Mouse (Mus musculus) 416B (cell line): ENCODE measurements around the gene Scaf1.

ENCODE experiments used
- DNase-seq: peaks from one replicate; pipeline ENCODE4 v3.0.0; 2011; ENCODE audit warnings: low read depth

The Scaf1 gene

DNA sequence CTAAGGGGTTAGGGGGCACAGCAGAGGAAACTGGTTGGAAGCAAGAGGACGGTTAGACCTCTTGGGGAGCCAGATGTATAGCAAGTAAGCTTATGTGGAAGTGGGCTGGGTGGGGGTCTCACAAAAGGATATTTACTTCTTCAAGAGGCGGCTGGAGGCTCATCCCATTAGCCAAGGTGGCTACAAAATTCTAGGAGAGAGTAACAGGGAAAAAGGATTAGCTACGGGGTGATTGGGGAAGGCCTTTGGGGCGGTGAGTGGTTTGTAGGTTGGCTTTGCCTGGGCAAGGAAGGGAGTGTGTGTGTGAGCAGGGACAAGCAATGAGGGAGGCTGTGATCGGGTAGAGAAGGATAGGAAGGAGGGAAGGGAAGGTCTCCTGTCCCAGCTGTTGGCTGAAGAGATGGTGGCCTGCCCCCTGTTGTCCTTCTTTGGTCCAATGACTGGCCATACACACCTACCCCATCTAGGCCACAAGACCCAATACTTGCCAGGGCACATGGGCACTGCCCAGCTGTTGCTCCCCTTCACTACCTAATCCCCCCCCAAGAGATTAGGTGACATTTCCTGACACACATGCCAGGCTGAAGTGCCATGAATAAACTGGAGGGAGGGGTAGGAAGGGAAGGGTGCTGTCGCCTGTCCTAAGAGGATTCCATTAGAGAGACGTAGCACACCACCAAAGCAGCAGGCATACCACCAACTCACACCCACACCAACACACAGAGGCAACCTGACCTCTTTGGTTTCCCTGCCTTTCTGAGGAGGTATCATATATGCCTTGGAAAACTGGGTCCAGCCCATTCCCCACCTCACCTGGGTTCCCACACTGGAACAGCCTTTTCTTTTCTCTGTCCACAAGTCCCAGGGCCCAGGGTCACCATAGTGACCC is 32.0 kb downstream of the Scaf1 start:
- DNase-seq = no peak

DNA sequence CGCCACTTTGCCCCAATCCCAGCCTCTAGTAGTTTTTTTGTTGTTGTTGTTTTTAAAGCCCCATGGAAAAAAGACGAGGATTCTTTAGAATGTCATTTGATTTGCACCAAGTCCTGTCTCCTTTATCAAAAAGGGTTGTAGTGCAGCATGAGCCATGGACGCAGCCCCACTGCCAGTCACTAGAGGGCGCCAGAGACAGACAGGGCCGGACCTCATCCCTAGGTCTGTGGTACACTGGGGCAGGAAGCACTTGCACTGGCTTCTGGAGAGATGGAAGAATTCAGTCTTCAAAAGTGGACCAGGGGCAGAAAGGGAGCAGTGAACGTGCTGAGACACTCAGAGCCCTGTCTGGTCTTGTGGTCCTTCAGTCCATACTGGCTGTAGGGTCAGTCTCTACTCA is 33.1 kb downstream of the Scaf1 start:
- peak; percentile 84 for DNase-seq

DNA sequence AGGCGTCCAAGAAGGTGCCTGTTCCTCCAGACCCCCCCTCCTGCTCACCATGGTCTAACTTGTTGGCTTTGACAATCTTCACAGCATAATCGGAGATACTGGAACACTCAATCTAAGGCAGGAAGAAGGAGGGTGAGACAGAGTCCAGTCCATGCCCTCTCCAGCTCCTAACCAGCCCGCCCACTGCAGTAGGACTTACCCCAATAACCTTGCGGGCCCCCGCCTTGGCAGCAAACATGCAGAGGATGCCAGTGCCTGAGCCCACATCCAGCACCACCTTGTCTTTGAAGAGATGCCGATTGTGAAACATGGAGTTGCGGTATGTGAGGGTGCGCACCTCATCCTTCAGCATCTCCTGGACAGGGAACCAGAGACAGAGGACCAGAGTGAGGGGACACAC is 34.6 kb downstream of the Scaf1 start:
- DNase-seq = no peak

DNA sequence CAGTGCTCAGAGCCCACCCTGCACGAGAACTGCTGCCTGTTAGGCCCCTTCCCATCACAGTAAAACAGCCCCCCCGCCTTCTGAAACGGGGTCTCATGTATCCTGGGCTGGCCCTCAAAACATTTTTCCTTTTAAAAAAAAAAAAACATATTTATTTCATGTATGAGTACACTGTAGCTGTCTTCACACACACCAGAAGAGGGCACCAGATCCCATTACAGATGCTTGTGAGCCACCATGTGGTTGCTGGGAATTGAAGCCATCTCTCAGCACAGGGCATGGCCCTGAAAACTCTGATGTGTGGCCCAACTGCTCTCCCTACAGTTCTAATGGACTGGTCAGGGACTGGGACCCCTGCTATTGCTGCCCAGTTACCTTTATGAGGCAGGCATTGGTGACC is 37.9 kb downstream of the Scaf1 start:
- DNase-seq = no peak

DNA sequence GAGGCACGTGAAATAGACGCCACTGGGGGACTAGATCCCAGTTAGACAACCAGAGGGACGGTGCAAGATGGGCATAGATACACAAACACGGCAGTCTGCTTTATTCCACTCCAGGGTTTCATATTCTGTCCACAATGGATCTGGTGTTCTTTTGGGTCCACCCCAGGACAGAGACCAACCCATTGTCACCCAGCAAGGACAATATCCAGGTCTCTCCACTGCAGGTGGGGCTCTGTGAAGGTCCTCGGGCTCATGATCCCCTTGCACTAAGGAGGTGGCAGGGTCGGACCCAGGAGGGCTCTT is 41.1 kb downstream of the Scaf1 start:
- DNase-seq = no peak

DNA sequence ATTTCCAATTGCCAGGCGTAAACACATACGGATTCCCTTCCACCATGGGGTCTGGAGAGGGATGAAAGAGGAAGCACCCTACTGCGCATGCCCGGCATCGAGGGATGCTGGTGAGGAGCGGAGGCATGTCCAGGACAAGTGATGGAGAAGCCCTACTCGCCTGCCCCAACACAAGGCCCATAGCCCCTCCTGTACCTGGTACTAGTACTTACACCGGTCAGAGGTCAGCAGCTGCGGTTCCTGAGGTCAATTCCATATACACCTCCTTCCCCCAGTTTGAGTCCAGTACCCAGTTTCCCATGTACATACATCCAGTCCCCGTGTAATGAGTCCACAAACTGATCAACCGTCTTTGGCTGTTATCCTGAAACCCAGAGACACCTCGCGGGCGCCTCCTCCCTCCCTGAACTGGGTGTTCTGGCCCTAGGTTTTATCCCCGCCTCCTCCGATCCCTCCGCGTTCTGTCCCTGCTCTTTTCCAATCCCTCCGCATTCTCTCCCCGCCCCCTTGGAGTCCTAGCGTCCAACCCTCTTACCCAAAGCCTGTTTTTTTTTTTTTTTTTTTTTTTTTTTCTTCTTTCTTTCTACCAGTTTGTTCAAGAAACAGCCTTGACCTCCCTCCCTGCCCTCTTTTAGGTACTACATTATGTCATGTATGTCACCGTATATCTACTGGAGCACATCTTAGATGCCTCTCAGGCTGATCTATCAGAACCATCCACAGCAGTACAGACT is 41.6 kb downstream of the Scaf1 start, which contains the start of gene Cpt1c:
TSS of gene Cpt1c (minus strand) at position 469 of the 734 bp plus-strand sequence.
- DNase-seq = no peak

DNA sequence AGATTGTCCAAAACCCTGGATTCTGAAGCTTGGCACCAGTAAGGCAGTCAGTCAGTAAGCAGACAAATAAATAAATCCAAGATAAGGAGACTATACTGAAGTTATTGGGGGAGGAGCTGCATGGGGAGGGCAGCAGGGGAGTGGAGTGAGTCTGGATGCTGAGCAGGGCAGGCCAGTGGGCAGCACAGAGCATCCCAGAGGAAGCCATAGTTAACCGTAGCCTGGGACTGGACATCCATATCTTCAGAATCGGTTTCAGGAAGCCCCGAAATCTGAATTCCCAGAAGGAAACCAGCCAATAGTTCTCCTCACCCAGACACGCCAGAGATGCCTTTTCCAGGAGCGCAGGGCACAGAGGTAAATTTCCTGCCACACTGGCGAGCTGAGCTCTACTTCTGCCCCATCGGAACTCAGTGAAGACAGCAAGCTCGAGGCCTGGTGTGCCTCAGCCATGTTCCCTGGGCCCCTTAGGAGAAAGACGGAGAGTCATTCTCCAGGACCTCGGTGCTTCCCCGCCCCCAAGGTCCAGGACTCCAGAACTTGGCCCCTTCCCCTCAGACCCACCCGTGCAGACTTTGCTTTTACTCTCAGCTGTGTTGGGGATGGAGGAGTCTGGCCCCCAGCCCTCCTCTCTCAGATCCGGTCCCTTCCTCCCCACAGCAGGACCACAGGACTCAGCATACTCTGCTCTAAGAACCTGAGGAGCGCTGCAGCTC is 42.6 kb downstream of the Scaf1 start:
- DNase-seq = no peak

DNA sequence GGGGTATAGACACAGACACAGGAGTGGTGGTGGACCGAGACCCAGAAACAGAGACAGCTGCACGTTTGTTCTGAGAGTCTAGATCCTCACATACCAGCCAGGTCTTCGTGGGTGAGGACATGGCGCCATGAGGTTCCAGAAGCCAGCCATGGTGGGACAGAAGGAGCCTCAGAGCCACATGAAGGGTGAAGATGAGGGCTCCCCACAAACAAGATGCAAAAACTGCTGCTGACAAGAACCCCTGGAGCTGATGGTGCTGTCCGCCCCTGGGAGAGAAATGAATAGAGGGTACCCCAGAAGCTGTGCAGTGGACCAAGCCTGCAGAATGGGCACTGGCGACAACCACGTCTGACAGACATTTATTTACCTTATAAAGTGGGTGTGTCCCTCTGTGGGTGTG is 45.0 kb downstream of the Scaf1 start:
- no peak for DNase-seq

DNA sequence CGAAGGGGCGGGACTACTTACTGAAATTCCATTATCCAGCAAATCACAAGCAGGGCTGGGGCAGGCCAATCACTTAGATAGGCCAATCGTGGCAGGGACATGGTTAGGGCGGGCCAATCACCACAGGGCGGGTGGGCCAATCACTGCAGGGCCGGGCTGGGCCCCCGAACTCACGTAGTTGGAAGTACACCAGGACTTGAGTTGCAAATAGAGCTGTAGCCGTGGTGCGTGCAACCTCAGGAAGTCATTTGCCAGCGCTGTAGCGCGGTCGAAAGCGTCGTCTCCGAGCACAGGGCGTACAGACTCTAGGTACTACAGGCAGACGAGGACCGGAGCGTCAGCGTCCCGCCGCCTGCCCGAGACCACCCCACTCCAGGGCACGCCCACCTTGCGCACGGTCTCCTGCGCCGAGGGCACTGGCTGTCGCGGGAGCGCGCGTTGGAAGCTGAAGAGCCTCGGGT is 45.9 kb downstream of the Scaf1 start:
- DNase-seq = peak; percentile 89

DNA sequence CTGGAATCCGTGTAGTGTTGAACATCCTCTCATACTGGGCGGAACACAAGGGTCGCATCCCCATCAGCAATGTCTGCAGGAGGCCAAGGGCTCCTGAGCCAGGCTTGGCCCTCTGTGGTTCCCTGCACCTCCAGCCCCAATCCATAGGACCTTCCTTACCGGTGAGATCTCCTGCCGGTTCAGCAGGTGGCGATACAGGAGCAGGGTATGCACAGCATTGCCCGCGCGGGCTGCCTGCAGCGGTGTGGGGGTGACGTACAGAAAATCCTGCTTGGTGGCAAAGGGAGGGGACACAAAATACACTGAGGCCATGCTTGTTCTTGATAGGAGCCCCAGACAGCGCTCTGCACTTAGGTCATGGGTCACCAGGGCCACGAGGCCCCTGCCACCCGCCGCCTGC is 49.5 kb downstream of the Scaf1 start:
- DNase-seq = no peak

DNA sequence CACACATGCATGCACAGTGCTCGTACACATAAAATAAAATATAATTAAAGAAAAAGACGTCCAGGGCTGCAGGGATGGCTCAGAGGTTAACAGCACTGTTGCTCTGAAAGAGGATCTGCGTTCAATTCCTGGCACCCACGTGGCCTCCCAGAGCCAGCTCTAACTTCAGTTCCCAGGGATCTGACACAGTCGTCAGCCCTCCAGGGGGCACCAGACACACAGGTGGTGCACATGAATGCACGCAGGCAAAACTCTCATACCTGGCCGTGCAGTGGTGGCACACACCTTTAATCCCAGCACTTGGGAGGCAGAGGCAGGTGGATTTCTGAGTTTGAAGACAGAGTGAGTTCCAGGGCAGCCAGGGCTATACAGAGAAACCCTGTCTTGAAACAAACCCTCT is 50.2 kb downstream of the Scaf1 start:
- DNase-seq = no peak

DNA sequence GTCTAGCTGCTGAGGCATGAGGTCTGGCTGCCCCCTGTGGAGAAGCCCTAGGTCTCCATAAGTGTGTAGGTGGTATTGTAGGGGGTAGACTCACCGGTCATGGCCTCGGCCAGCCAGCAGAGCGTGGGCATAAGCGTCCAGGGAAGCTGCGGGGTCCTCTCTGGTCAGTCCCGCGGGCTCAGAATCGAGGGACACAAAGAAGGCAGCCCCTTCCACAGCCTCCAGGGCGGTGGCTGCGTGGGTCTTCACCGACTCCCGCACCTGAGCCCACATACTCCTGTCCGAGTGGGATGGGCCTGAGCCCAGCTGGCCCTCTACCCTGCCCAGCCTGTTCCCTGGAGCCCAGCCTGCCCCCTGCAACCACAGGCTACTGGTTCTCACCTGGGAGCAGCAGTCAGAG is 51.2 kb downstream of the Scaf1 start:
- no peak for DNase-seq

DNA sequence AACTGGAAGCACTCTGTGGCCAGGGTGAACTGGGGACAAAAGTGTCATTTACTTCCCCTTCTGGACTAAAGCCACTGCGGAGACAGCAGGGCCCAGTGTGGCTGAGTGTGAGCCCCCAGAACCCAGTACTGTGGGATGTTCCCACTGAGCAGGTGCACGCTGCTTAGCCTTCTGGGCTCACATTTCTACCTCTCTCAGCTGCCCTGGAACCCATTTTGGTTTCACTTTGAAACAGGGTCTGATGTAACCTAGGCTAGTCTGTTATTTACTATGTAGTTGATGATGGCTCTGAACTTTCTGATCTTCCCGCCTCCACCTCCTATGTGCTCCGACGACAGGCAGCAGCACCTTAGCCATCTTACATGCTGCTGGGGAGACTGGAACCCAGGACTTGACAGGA is 53.3 kb downstream of the Scaf1 start:
- DNase-seq = no peak

DNA sequence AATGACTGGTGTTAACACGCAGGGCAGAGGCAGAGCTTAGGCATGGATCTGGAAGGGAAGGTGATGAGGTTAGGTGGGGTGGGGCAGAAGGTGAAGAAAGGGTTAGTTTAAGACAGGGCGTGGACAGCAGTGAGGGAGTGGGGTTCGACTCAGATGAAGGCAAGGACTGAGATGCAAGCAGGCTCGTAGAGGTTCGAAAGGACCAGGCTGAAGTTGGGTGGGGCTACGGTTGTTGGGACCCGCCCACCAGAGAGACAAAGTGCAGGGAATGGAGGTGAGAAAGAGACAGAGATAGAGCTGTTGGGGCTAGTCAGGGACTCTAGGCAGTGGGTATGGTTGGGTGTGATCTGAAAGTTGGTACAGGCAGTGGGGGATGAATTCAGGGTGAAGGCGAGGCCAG is 53.8 kb downstream of the Scaf1 start:
- no peak for DNase-seq

DNA sequence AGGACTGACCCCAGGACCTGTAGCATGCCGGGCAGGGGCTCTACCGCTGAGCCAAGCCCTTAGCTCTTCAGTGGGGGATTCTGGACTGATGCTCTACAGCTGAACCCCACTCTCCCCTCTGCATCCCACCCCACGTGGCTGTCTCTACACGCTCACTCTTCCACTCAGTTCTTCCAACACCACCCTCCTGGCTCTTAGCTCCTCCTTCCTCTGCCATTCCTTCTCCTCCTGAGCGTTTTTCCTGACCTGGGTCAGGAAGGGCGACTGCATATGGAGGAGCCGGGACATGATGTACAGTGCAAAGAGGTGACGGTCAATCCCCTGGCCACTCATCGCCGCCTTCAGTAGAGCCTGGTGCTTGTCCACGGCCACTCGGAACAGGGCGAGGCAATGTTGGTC is 55.7 kb downstream of the Scaf1 start:
- no peak for DNase-seq

DNA sequence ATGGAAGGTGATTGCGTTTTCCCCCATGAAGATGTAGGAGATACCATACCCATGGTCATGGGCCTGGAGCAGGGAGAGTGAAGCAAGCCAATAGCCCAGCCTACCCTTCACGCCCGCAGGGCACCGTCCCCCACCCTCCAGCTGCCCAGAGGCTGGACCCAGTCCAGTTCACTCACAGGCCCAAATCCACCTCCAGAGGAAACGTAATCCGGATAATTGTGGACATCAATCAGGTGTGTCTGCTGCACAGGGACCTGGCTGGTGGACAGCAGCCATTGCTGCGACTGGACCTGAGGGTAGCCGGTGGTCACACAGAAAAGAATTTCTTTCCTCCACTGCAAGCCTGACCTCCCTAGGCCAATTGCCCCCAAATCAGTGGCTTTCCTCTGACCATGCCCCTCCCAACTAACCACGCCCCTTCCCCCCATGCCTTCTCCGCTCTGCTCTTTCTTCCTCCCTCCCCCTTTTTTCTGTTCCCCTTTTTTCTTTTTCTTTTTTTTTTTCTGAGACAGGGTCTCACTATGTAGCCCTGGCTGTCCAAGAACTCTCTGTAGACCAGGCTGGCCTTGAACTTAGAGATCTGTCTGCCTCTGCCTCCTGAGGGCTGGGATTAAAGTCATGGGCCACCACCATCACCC is 56.2 kb downstream of the Scaf1 start:
- DNase-seq = no peak

DNA sequence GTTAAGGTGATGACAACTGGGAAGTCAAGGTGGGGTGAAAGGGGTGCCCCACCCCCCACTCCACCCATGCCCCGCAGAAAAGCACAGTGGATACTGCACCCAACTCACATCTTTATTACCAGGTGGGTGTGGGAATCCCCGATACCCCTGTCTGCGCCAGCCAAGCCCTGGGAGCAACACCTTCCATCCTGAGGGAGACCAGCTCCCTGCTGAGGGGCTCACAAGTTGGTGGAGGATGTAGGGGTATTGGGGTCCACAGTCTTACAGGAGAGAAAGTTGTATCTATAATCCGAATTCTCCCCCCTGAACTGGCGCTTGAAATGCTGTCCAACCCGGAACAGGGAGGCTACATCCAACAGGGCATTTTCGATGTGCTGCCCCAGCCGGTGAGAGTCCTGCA is 56.9 kb downstream of the Scaf1 start:
- DNase-seq = no peak

DNA sequence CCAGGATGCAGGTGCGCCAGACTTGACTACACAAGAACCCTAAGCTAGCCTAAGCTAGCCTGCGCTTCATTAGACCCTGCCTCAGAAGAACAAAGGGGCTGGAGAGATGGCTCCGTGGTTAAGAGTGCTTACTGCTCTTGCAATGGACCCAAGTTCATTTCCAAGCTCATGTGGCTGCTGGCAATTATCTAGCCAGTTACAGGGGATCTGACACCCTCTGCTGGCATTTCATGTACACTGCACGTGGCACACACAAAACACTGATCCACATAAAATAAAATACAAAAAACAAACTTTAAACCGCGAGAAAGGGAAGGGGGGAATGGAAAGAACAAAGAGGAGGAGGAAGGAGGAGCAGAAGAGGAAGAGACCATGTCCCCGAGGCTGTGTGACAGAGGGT is 58.0 kb downstream of the Scaf1 start:
- peak; percentile 75 for DNase-seq

DNA sequence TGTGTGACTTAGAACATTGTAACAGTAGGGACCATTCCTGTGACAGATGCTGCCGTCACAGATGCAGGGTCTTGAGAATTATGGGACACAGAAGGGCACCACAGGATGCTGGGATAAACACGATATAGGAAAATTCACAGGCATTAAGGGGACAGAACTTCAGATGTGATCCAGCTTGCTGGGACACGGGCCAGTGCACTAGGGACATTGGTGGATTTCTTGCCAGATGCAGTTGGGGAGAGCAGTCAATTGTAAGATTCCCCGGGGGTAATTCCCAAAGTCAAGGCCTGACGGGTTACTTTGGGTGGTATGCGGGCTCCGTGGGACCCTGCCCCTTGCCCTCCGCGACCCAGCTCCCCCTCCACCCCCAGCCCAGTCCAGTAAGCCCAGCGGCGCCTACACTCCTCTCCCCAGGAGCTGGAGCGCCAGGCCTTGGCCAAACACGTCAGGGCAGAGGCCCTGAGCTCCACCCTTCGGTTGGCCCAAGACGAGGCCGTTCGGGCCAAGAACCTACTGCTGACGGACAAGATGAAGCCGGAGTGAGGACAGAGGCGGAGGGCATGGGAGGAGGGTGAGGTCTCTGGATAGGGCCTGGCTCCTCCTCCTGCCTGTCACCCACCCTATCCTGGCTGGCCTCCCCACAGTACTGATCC is 58.9 kb downstream of the Scaf1 start:
- no peak for DNase-seq

DNA sequence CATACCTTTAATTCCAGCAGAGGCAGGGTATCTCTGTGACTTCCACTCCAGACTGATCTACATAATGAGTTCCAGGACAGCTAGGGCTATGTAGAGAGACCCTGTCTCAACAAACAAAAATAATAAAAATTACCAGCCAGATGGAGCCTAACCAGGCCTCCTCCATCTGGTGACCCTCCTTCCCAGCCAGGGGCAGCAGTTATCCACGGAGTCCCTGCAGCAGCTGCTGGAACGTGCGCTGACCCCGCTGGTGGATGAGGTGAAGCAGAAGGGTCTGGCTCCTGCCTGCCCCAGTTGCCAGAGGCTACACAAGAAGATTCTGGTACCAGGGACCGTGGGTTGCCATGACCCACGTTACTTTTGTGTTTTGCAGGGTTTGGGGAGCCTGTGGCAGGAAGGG is 59.9 kb downstream of the Scaf1 start:
- DNase-seq = no peak

DNA sequence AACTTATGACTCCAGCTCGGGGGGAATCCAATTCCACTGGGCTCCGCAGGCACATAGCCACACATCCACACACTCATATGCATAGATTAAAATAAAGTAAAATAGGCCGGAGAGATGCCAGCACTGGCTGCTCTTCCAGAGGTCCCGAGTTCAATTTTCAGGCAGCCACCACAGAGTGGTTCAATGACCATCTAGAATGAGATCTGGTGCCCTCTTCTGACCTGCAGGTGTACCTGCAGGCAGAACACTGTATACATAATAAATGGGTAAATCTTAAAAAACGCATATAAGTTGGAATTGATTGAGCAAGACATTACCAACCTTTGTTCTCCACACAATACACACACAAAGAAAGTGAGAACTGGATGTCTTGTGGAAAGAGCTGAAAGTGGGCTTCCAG is 60.5 kb downstream of the Scaf1 start:
- peak; percentile 75 for DNase-seq
